Mouse (Mus musculus) urinary bladder, postnatal 36 days (tissue): ENCODE measurements around the gene Klhl42.

Experiments used
- DNase-seq, 2 experiments: peaks; one replicate each; pipeline ENCODE4 v3.0.0; 2022; ENCODE audit warnings: low spot score in 2 of 2, mixed read lengths in 1 of 2

Gene Klhl42

GRCm38 (mm10) chr6:147145753-147146152 lies 54.6 kb downstream of the Klhl42 start:
- DNase-seq = no peak

DNA sequence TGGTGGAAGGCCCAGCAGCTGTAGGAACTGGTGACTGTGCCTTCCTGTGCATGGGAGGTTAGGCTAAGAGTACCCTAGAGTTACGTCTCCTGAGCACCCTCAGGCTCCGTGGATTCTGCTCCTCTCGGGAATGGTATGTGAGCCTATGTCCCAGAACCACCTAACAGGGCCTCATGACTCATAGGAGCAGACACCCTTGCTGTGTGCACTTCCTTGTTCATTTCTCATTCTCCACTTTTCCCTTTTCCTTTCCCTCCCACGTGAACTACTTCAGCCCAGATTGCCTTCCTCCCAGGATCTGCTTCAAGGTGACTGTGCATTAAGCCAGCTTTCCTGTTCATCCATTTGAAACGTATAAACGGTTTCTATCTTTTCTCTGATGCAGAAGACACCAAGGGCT lies 59.9 kb downstream of the Klhl42 start:
- DNase-seq = no peak

GRCm38 (mm10) chr6:147151839-147152238 lies 60.7 kb downstream of the Klhl42 start:
- no peak for DNase-seq

DNA sequence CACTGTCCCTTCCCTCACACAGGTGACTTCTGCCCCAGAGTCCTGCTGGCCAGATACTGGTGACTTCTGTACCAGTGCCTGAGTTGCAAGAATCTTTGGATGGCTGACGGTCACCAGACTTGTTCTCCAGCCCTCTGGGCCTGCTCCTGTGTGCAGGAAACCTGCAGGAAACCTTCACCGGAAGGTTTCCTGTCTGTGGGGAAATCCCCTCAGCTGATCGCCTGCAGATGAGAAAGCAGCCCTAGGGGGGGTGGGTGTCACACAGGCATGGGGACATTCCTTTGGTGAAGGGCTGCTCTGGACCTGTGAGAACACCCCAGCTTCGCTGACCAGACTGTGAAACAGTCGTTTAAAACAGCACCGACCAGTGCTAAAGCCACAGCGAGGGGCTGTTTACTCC lies 63.9 kb downstream of the Klhl42 start:
- no peak for DNase-seq

- no peak for DNase-seq
Measured at GRCm38 (mm10) chr6:147161818-147162584, 70.8 kb downstream of the Klhl42 start.
